Mouse (Mus musculus) myocyte (in vitro differentiated cells): ENCODE results near the gene Heg1.

Experiments used
- E2F4 ChIP-seq: IDR thresholded peaks from one replicate; pipeline ENCODE4 v1.6.1; 2011; ENCODE audit warnings: mild to moderate bottlenecking, control low read depth, moderate library complexity; ENCODE audit not compliant: insufficient read depth
- MAX ChIP-seq: IDR thresholded peaks from one replicate; pipeline ENCODE4 v1.6.1; 2011; ENCODE audit warnings: low read depth, mild to moderate bottlenecking, control low read depth
- MYOD1 ChIP-seq, 3 experiments: IDR thresholded peaks; one replicate each; pipeline ENCODE4 v1.6.1; 2011; ENCODE audit warnings: control low read depth in 2 of 3, low read depth in 2 of 3, mild to moderate bottlenecking in 2 of 3, moderate library complexity in 1 of 3; ENCODE audit not compliant: insufficient read length in 2 of 3, control insufficient read depth in 1 of 3
- MYOG ChIP-seq, 3 experiments: IDR thresholded peaks; one replicate each; pipeline ENCODE4 v1.6.1; 2011; ENCODE audit warnings: control low read depth in 2 of 3, low read depth in 2 of 3, mild to moderate bottlenecking in 2 of 3; ENCODE audit not compliant: insufficient read length in 2 of 3, control insufficient read depth in 1 of 3, insufficient read depth in 1 of 3
- POLR2A ChIP-seq: IDR thresholded peaks from one replicate; pipeline ENCODE4 v1.6.1; 2011; ENCODE audit warnings: low read depth, mild to moderate bottlenecking, control low read depth, moderate library complexity; ENCODE audit not compliant: insufficient read length
- POLR2AphosphoS2 ChIP-seq: IDR thresholded peaks from one replicate; pipeline ENCODE4 v1.6.1; 2011; ENCODE audit warnings: low read depth, control low read depth; ENCODE audit not compliant: insufficient read length
- REST ChIP-seq: IDR thresholded peaks from one replicate; pipeline ENCODE4 v1.6.1; 2011; ENCODE audit warnings: mild to moderate bottlenecking, control low read depth, moderate library complexity; ENCODE audit not compliant: insufficient read depth, insufficient read length
- TCF12 ChIP-seq: IDR thresholded peaks from one replicate; pipeline ENCODE4 v1.6.1; 2011; ENCODE audit warnings: mild to moderate bottlenecking, control low read depth; ENCODE audit not compliant: poor library complexity, insufficient read depth, severe bottlenecking
- TCF3 ChIP-seq: IDR thresholded peaks from one replicate; pipeline ENCODE4 v1.6.1; 2011; ENCODE audit warnings: low read depth, control low read depth; ENCODE audit not compliant: insufficient read length
- USF1 ChIP-seq: IDR thresholded peaks from one replicate; pipeline ENCODE4 v1.6.1; 2011; ENCODE audit warnings: low read depth, mild to moderate bottlenecking, control low read depth, moderate library complexity

DNA sequence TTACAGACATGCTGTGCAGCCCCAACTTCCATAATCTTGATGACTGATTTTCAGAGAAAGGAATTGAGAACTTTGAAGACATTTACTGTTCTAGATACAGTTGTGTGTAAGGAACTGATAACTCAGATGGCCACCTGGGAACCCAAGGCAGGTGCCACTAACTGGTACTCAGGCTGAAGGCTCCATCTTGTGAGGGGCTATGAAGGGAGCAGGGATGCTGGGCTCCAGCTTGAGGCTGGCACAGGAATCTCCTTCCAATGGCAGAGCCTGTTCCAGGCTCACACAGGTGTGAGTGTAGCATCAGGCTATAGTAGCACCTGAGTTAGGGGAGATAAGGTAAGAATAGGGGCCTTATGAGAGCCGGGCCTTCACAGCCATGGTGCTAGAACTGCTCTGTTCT, 1.9 kb downstream of the Heg1 start:
- TF ChIP-seq POLR2A (no peak), MAX (no peak), E2F4 (no peak), TCF12 (no peak), MYOG (IDR thresholded peaks at IDR 0.05; ENCODE audit: control insufficient read depth in 1 of 3, insufficient read depth in 1 of 3, insufficient read length in 2 of 3, low read depth in 2 of 3) (no peak), USF1 (no peak), POLR2AphosphoS2 (no peak), MYOD1 (IDR thresholded peaks at IDR 0.05; ENCODE audit: control insufficient read depth in 1 of 3, insufficient read length in 2 of 3, low read depth in 2 of 3) (no peak), TCF3 (no peak), REST (no peak)
